Mouse (Mus musculus) heart, embryonic 13.5 days (tissue): ENCODE measurements around the gene Tubb5. TPM values are rescaled to one million over a fixed set of nuclear protein-coding genes. Genes with fewer than 3 reads are reported as not detected.

Experiments
- ATAC-seq: fragments of 200-750 bp; cut with Nextera tagmentation; 2 replicates; pipeline ENCODE4 v1.8.0; 2017; ENCODE audit warnings: moderate TSS enrichment; ENCODE audit not compliant: insufficient number of reproducible peaks, low FRiP score, low TSS enrichment; ENCODE audit errors: extremely low read depth
- H3K27ac ChIP-seq: fragments of 300-500 bp; sonication (generic); replicated peaks from 2 replicates; pipeline ENCODE4 v1.5.1; 2015; ENCODE audit warnings: moderate library complexity, mild to moderate bottlenecking, inconsistent platforms
- H3K27me3 ChIP-seq: fragments of 300-500 bp; sonication (generic); replicated peaks from 2 replicates; pipeline ENCODE4 v1.6.1; 2015; ENCODE audit warnings: mild to moderate bottlenecking, inconsistent platforms
- H3K36me3 ChIP-seq: fragments of 300-500 bp; sonication (generic); 2 replicates; pipeline ENCODE4 v1.6.1; 2015; ENCODE audit warnings: mild to moderate bottlenecking, inconsistent platforms
- H3K4me1 ChIP-seq: fragments of 300-500 bp; sonication (generic); 2 replicates; pipeline ENCODE4 v1.6.1; 2015; ENCODE audit warnings: inconsistent platforms
- H3K4me2 ChIP-seq: fragments of 300-500 bp; sonication (generic); 2 replicates; pipeline ENCODE4 v1.6.1; 2015; ENCODE audit warnings: inconsistent platforms, mild to moderate bottlenecking, moderate library complexity
- H3K4me3 ChIP-seq: fragments of 300-500 bp; sonication (generic); 2 replicates; pipeline ENCODE4 v1.5.1; 2015; ENCODE audit warnings: moderate library complexity, mild to moderate bottlenecking, inconsistent platforms
- H3K9ac ChIP-seq: fragments of 300-500 bp; sonication (generic); 2 replicates; pipeline ENCODE4 v1.6.1; 2015; ENCODE audit warnings: inconsistent platforms, mild to moderate bottlenecking, moderate library complexity
- H3K9me3 ChIP-seq: fragments of 300-500 bp; sonication (generic); 2 replicates; pipeline ENCODE4 v1.6.1; 2016; ENCODE audit warnings: inconsistent platforms
- WGBS: fragments of 180-500 bp; shearing (Covaris S2); methylation state at CpG from one replicate; pipeline ENCODE4 v1.1.7; 2015; ENCODE audit warnings: mixed read lengths; 5-methylcytosine and 5-hydroxymethylcytosine counted together
- polyA plus RNA-seq: library from polyadenylated mRNA; unstranded; fragments of >200 nt; fragmentation: Nextera tagmentation; extraction: Ambion mirVana; gene quantifications from 2 replicates; pipeline ENCODE4 v1.2.1, GENCODE M21; 2015

The Tubb5 gene
- polyA plus RNA-seq, 1 experiment from 2014 or later = 741 TPM

- WGBS = 2% methylated on average over 11 of the region's 11 CpGs
- H3K27me3 ChIP-seq = no peaks in the 10 kb centered on the region
- peak overlapping the region; percentile 88 for H3K4me2 ChIP-seq
- peaks cover 28% of the 10 kb centered on the region for H3K4me1 ChIP-seq
- H3K9me3 ChIP-seq = no peaks in the 10 kb centered on the region
- H3K4me3 ChIP-seq = peak overlapping the region; percentile 87
- H3K27ac ChIP-seq = peak overlapping the region; percentile 89
- no peak for ATAC-seq
- H3K36me3 ChIP-seq = peaks cover 31% of the 10 kb centered on the region
- H3K9ac ChIP-seq = peak overlapping the region; percentile 94
These were observed 15.5 kb downstream of the Tubb5 start for GRCm38 (mm10) chr17:35822564-35822963.

GRCm38 (mm10) chr17:35821439-35822430 lies 16.4 kb downstream of the Tubb5 start, which contains the start of gene Ier3:
Gene Ier3 (plus strand): TSS chr17:35821684.
- peak within 1 kb of the TSS; percentile 94 for H3K9ac ChIP-seq
- peak within 1 kb of the TSS; percentile 87 for H3K4me3 ChIP-seq
- peaks cover 23% of the 10 kb centered on the region for H3K36me3 ChIP-seq
- under 1% methylated on average over 62 of the region's 62 CpGs for WGBS
- H3K4me2 ChIP-seq = peak within 1 kb of the TSS; percentile 88
- peak; percentile 11; the same call in 1 of the 2 replicates for ATAC-seq
- H3K27me3 ChIP-seq = no peaks in the 10 kb centered on the region
- peak within 1 kb of the TSS; percentile 89 for H3K27ac ChIP-seq
- no peaks in the 10 kb centered on the region for H3K9me3 ChIP-seq
- peaks cover 36% of the 10 kb centered on the region for H3K4me1 ChIP-seq

DNA sequence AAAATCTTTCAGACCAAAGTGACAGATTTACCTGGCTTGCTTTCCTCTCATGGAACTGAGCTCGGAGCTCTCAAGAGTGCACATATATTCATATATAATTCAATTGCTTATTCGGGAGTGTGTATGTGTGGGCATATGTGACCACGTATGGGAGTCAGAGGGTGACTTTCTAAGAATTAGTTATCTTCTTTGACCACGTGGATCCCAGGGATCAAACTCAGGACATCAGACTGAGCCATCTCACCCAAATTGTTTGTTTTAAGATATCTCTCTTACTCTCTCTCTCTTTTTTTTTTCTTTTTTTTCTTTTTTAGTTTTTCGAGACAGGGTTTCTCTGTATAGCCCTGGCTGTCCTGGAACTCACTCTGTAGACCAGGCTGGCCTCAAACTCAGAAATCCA lies 18.0 kb downstream of the Tubb5 start:
- no peak for ATAC-seq
- peaks cover 51% of the 10 kb centered on the region for H3K4me1 ChIP-seq
- H3K9me3 ChIP-seq = no peaks in the 10 kb centered on the region
- H3K27ac ChIP-seq = no peak overlapping the region
- H3K4me2 ChIP-seq = no peak overlapping the region
- H3K36me3 ChIP-seq = peaks cover 7% of the 10 kb centered on the region
- no peak overlapping the region for H3K9ac ChIP-seq
- H3K27me3 ChIP-seq = no peaks in the 10 kb centered on the region
- no peak overlapping the region for H3K4me3 ChIP-seq
- 71% methylated on average over 5 of the region's 5 CpGs for WGBS

DNA sequence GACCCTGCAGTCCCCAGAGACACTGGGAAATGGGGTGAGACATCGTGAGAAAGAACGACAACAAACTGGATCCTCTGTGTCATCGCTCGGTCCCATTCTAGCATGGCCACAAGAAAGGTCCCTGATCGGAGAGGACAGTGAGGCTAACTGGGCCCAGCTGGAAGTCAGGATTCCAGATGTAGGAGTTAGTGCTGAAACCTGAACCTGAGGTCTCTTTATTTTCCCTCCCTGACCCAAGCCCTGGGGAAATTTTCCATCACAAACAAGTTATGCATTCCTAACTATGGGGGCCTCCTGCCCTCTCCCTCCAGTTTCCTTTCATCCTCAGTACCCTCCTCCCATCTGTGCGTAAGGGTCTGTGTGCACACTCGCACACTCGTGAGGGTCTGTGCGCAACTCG lies 20.9 kb downstream of the Tubb5 start:
- H3K4me1 ChIP-seq = peaks cover 62% of the 10 kb centered on the region
- no peaks in the 10 kb centered on the region for H3K27me3 ChIP-seq
- H3K4me3 ChIP-seq = no peak overlapping the region
- H3K9me3 ChIP-seq = no peaks in the 10 kb centered on the region
- 0 out of 2 replicates have a peak overlapping the region, but pooled peaks have one; percentile 24 for H3K27ac ChIP-seq
- H3K9ac ChIP-seq = peak overlapping the region; percentile 33; the same call in 1 of the 2 replicates
- H3K36me3 ChIP-seq = no peaks in the 10 kb centered on the region
- H3K4me2 ChIP-seq = no peak overlapping the region
- WGBS = 60% methylated on average over 10 of the region's 10 CpGs
- ATAC-seq = no peak

DNA sequence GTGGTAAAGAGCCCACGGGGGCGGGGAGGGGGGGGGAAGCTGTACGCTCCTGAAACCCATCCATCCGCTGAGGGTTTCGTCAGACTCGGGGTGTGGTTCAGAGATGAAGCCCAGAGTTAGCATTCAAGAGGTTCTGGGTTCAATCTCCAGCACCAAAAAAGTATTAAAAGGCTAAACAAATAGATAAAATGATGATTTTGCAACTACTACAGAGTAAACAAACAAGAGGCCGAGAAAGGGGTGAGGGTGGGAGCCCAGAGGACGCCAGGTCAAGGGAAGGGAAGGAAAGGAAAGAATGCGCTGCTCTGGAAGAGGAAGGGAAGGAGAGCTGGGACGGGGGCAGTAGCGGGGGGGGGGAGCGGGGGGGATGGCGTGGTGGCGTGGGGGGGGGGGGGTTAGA lies 21.4 kb downstream of the Tubb5 start:
- H3K4me1 ChIP-seq = peaks cover 68% of the 10 kb centered on the region
- H3K36me3 ChIP-seq = no peaks in the 10 kb centered on the region
- no peak overlapping the region for H3K4me2 ChIP-seq
- H3K9me3 ChIP-seq = no peaks in the 10 kb centered on the region
- H3K27me3 ChIP-seq = no peaks in the 10 kb centered on the region
- H3K27ac ChIP-seq = peak overlapping the region; percentile 99
- ATAC-seq = no peak
- 48% methylated on average over 8 of the region's 14 CpGs for WGBS
- peak overlapping the region; percentile 66 for H3K9ac ChIP-seq
- H3K4me3 ChIP-seq = no peak overlapping the region

DNA sequence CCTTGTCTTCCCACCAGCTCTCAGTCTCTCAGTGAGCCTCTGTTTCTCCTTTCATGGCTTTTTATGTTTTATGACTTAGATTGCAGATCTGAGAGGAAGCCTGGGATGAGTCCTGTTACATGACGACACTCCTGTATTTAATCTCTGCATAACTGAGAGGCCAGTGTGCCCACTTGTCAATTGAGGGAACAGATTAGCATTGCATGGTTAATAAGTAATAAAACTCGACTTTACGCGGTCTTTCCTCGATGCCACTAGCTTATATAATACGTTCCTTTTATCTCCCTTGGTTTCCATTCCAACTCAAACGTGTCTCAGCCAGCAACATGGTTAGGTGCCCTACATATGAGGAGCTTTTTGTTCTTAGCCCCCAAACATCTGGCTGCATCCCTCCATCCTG lies 22.3 kb downstream of the Tubb5 start:
- H3K27me3 ChIP-seq = no peaks in the 10 kb centered on the region
- H3K4me3 ChIP-seq = no peak overlapping the region
- H3K27ac ChIP-seq = peak overlapping the region; percentile 99
- no peaks in the 10 kb centered on the region for H3K9me3 ChIP-seq
- peaks cover 71% of the 10 kb centered on the region for H3K4me1 ChIP-seq
- peak overlapping the region; percentile 66 for H3K9ac ChIP-seq
- no peaks in the 10 kb centered on the region for H3K36me3 ChIP-seq
- no peak for ATAC-seq
- 52% methylated on average over 7 of the region's 7 CpGs for WGBS
- peak overlapping the region; percentile 22; the same call in 1 of the 2 replicates for H3K4me2 ChIP-seq

- no peaks in the 10 kb centered on the region for H3K9me3 ChIP-seq
- H3K27ac ChIP-seq = peak overlapping the region; percentile 99
- H3K9ac ChIP-seq = peak overlapping the region; percentile 20; the same call in 1 of the 2 replicates
- no peak overlapping the region for H3K4me2 ChIP-seq
- H3K4me1 ChIP-seq = peaks cover 68% of the 10 kb centered on the region
- H3K36me3 ChIP-seq = no peaks in the 10 kb centered on the region
- H3K4me3 ChIP-seq = no peak overlapping the region
- ATAC-seq = no peak
- H3K27me3 ChIP-seq = no peaks in the 10 kb centered on the region
- 53% methylated on average over 6 of the region's 6 CpGs for WGBS
These were observed 23.4 kb downstream of the Tubb5 start for GRCm38 (mm10) chr17:35814678-35815077.

- peak overlapping the region; percentile 39 for H3K4me2 ChIP-seq
- H3K9me3 ChIP-seq = no peaks in the 10 kb centered on the region
- H3K27ac ChIP-seq = peak overlapping the region; percentile 99
- no peak for ATAC-seq
- no peak overlapping the region for H3K4me3 ChIP-seq
- H3K27me3 ChIP-seq = no peaks in the 10 kb centered on the region
- no peaks in the 10 kb centered on the region for H3K36me3 ChIP-seq
- WGBS = 55% methylated on average over 7 of the region's 7 CpGs
- H3K9ac ChIP-seq = peak overlapping the region; percentile 72
- peaks cover 69% of the 10 kb centered on the region for H3K4me1 ChIP-seq
These were observed 24.5 kb downstream of the Tubb5 start for GRCm38 (mm10) chr17:35813653-35814052.

- Histone ChIP-seq H3K4me1 (peaks cover 69% of the 10 kb centered on the region), H3K9ac (peak overlapping the region; percentile 72), H3K4me3 (no peak overlapping the region), H3K4me2 (peak overlapping the region; percentile 39), H3K9me3 (no peaks in the 10 kb centered on the region), H3K27ac (peak overlapping the region; percentile 99), H3K36me3 (no peaks in the 10 kb centered on the region), H3K27me3 (no peaks in the 10 kb centered on the region)
- 9% methylated on average over 7 of the region's 7 CpGs for WGBS
- ATAC-seq = peak; percentile 75
These were observed 24.9 kb downstream of the Tubb5 start for GRCm38 (mm10) chr17:35813245-35813647.

DNA sequence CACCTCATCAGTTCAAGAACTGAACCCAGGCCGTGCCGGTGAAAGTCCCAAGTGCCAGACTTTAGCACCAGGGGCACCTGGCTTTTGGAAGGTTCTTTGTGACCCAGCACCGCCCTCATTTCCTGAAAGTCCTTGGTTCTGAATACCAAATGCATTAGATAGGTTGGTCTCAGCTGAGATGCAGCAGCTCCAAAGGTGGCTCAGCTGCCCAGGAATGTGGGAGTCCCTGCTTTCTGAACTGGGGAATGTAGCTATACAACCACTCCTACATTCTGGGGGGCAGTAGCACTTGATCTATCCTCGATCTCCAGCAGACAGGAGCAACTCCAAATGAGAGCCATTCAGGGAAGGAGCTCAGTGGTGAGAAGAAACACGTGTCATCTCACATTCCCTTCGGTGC lies 25.4 kb downstream of the Tubb5 start:
- Histone ChIP-seq H3K27me3 (no peaks in the 10 kb centered on the region), H3K4me3 (no peak overlapping the region), H3K4me2 (peak overlapping the region; percentile 39; the same call in 1 of the 2 replicates), H3K27ac (peak overlapping the region; percentile 99), H3K36me3 (no peaks in the 10 kb centered on the region), H3K9ac (peak overlapping the region; percentile 63), H3K4me1 (peaks cover 69% of the 10 kb centered on the region), H3K9me3 (no peaks in the 10 kb centered on the region)
- 46% methylated on average over 6 of the region's 6 CpGs for WGBS
- 0 out of 2 replicates have a peak, but pooled peaks have one; percentile 2 for ATAC-seq

GRCm38 (mm10) chr17:35812307-35812706 lies 25.8 kb downstream of the Tubb5 start:
- H3K27ac ChIP-seq = peak overlapping the region; percentile 99
- no peaks in the 10 kb centered on the region for H3K27me3 ChIP-seq
- 80% methylated on average over 5 of the region's 5 CpGs for WGBS
- H3K9me3 ChIP-seq = no peaks in the 10 kb centered on the region
- no peak overlapping the region for H3K4me2 ChIP-seq
- H3K4me1 ChIP-seq = peaks cover 66% of the 10 kb centered on the region
- H3K9ac ChIP-seq = peak overlapping the region; percentile 63
- no peak overlapping the region for H3K4me3 ChIP-seq
- no peak for ATAC-seq
- H3K36me3 ChIP-seq = no peaks in the 10 kb centered on the region
